Mouse (Mus musculus): ENCODE results near the gene Naa10. TPM values are rescaled to one million over a fixed set of nuclear protein-coding genes. Genes with fewer than 3 reads are reported as not detected.
A peak's percentile ranks its signal among the peaks of the same experiment; 100 is the strongest.

The Naa10 gene
- polyA plus RNA-seq, 1 experiment from 2014 or later, result 112 TPM

DNA sequence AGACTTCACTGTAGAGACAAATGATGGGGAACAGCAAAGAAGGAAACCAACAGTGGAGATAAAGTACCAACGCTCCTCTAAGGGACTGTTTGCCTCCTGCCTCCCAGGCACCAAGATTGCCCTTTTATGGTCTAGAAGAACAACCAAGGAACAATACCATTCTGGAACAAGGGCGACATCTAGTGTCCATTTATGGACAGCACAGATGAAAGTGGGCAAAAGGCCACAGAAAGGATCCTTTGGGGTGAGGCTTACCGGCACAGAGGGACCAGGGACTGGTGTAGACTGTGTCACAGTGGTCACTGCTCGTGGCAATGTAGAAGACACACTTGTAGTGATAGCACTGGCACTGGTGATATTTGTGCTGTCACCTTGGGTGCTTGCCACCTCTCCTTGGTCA lies 26.9 kb upstream of the Naa10 start:
- Histone ChIP-seq H3K36me3 (peaks cover 94% of the 10 kb centered on the region), H3K4me3 (no peak overlapping the region), H3K4me2 (no peak overlapping the region), H3K4me1 (replicated peaks) (no peaks in the 10 kb centered on the region), H3K27me3 (no peaks in the 10 kb centered on the region), H3K9ac (no peak overlapping the region), H3K27ac (replicated peaks) (no peak overlapping the region), H3K9me3 (no peaks in the 10 kb centered on the region)
- ATAC-seq (ENCODE audit: low read depth), result peak; percentile 42; the same call in 1 of the 2 replicates
- WGBS, result 21% methylated on average over 4 of the region's 4 CpGs

DNA sequence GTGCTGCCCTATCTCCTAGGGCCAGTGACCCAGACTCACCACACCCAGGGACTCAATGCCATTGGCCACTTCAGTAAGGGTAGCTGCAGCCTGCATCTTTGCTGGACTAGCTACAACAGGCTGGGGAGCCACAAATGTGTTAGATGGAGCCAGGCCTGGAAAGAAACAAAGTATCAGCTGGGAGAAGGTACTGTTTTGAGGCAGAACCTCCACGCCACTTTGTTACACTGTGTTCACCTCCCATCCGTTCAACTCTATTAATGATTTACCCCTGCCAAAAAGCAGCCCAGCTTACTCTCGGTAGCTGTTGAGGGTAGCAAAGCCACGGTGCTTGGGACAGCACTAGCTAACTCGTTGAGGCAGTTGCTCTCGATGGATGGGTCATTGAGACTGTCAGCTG lies 25.2 kb upstream of the Naa10 start:
- ATAC-seq (ENCODE audit: low read depth), result no peak
- Histone ChIP-seq H3K4me3 (no peak overlapping the region), H3K4me1 (replicated peaks) (no peaks in the 10 kb centered on the region), H3K9ac (no peak overlapping the region), H3K4me2 (no peak overlapping the region), H3K36me3 (peaks cover 94% of the 10 kb centered on the region), H3K27ac (replicated peaks) (no peak overlapping the region), H3K9me3 (no peaks in the 10 kb centered on the region), H3K27me3 (no peaks in the 10 kb centered on the region)
- WGBS, result 83% methylated on average over 6 of the region's 6 CpGs

DNA sequence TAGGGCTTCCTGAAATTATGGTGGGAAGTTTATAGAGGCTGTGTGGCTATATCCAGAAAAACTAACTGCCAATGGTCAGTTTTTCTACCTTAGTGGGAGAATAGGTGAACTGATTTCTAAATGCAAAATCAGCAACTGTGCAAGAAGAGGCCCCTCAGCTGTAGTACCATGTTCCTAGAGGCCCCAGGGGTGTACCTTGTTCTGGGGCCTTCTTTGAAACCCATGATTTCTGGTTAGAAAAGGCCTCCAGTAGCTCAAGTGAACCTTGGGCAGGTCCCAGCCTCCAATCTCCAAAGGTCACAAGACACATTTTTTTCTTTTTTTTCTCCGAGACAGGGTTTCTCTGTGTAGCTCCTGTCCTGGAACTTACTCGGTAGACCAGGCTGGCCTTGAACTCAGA lies 20.6 kb upstream of the Naa10 start:
- Histone ChIP-seq H3K27me3 (no peaks in the 10 kb centered on the region), H3K4me3 (no peak overlapping the region), H3K9me3 (no peaks in the 10 kb centered on the region), H3K4me1 (replicated peaks) (no peaks in the 10 kb centered on the region), H3K9ac (no peak overlapping the region), H3K36me3 (peaks cover 60% of the 10 kb centered on the region), H3K27ac (replicated peaks) (no peak overlapping the region), H3K4me2 (no peak overlapping the region)
- 85% methylated on average over 2 of the region's 2 CpGs for WGBS
- ATAC-seq (ENCODE audit: low read depth), result no peak

DNA sequence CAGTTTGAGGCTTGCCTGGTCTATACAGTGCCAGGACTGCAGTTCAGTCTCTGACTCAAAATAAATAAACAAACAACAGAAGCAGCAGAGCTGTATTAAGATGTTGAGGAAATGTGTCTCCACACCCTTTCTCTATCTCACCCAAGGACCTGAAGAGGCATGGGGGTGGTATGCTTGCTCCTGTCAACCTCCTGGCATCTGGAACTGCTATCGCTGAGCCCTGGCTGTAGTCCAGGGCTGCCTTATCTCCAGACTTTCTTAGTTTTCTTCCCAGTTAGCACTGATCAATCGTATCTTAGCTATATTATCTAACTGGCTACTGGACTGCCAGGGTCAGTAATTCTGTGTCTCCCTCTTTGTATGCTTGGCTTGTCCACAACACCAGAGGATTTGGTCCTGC lies 20.1 kb upstream of the Naa10 start:
- no peaks in the 10 kb centered on the region for H3K4me1 ChIP-seq (replicated peaks)
- no peak overlapping the region for H3K27ac ChIP-seq (replicated peaks)
- no peaks in the 10 kb centered on the region for H3K9me3 ChIP-seq
- ATAC-seq (ENCODE audit: low read depth), result no peak
- H3K27me3 ChIP-seq, result no peaks in the 10 kb centered on the region
- peaks cover 56% of the 10 kb centered on the region for H3K36me3 ChIP-seq
- no peak overlapping the region for H3K4me2 ChIP-seq
- no peak overlapping the region for H3K9ac ChIP-seq
- 87% methylated on average over 2 of the region's 2 CpGs for WGBS
- no peak overlapping the region for H3K4me3 ChIP-seq

DNA sequence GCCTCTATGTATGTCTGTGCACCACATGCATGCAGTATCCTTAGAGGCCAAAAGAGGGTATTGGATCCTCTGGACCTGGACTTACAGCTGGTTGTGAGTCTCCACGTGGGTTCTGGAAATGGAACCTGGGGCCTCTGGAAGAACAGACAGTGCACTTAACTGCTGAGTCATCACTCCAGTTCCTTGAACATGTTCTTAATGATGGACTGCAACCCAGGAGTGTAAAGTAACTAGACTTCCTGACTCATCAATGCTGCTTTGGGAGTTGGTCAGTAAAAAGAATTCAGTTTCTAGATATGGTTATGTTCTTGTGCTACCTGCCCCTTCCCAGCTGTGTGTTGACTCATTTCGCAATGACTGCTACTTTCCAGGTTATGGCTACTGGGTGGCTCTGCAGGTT lies 10.1 kb upstream of the Naa10 start:
- Histone ChIP-seq H3K9me3 (no peaks in the 10 kb centered on the region), H3K4me2 (no peak overlapping the region), H3K27me3 (no peaks in the 10 kb centered on the region), H3K9ac (no peak overlapping the region), H3K4me3 (no peak overlapping the region), H3K4me1 (replicated peaks) (no peaks in the 10 kb centered on the region), H3K27ac (replicated peaks) (no peak overlapping the region), H3K36me3 (no peaks in the 10 kb centered on the region)
- 71% methylated on average over 2 of the region's 2 CpGs for WGBS
- no peak for ATAC-seq (ENCODE audit: low read depth)

DNA sequence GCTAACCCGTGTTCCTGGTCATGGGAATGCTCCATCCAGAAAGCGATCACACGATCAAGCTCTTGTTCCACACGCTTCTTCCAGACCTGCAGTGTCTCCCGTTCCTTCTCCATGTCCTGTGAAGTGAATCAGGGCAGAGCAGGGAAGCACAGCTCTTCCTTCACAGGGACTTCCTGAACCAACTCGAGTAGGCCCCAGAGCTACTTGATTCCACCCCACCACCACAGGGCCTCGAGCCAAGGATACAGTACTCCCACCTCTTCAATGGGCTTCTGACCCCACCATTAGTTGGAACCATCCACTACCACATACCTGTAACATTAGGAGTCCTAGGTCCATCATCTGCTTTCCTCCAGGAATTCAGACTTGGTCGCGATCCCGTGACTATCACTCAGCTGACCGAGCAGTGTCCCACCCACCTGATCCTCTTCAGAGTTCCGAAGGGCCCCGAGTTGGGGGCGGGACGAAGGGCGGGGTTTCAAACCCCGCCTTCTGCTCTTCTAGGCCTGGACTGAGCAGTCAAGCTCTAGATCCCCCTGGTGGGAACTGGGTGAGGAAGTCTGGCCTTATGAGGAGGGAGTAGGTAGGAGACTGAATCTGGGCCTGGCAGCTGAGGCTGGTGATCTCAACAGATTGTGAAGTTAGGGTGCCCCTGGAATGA lies 8.8 kb upstream of the Naa10 start, which contains the start of gene Renbp:
Gene Renbp (minus strand): TSS at position 449 of the 661 bp plus-strand sequence.
- Histone ChIP-seq H3K27ac (replicated peaks) (no peak within 1 kb of the TSS), H3K4me2 (0 out of 2 replicates have a peak within 1 kb of the TSS, but pooled peaks have one; percentile 16), H3K9ac (no peak within 1 kb of the TSS), H3K27me3 (no peaks in the 10 kb centered on the region), H3K36me3 (no peaks in the 10 kb centered on the region), H3K9me3 (no peaks in the 10 kb centered on the region), H3K4me3 (peak within 1 kb of the TSS; percentile 13), H3K4me1 (replicated peaks) (no peaks in the 10 kb centered on the region)
- ATAC-seq (ENCODE audit: low read depth), result 0 out of 2 replicates have a peak, but pooled peaks have one; percentile 47
- 43% methylated on average over 17 of the region's 17 CpGs for WGBS

DNA sequence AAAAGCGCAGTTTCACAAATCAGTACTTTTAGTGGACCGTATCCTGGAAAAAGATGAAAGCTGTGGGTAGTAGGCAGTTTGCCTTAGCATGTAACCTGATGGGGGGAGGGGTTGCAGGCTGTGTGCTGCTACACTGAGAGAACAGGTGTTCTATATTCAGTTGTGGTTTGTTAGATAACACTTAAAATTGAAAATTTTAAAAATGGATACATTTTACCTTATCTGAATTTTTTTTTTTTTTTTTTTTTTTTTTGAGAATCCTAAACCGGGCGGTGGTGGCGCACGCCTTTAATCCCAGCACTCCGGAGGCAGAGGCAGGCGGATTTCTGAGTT lies 772 bp upstream of the Naa10 start:
- Histone ChIP-seq H3K4me2 (peak overlapping the region; percentile 74), H3K27me3 (no peaks in the 10 kb centered on the region), H3K36me3 (peaks cover 3% of the 10 kb centered on the region; the same call in 1 of the 2 replicates), H3K9me3 (no peaks in the 10 kb centered on the region), H3K4me3 (peak overlapping the region; percentile 56), H3K27ac (replicated peaks) (peak overlapping the region; percentile 83), H3K4me1 (replicated peaks) (peaks cover 8% of the 10 kb centered on the region), H3K9ac (peak overlapping the region; percentile 70)
- peak; percentile 9; the same call in 1 of the 2 replicates for ATAC-seq (ENCODE audit: low read depth)
- WGBS, result 79% methylated on average over 8 of the region's 8 CpGs

DNA sequence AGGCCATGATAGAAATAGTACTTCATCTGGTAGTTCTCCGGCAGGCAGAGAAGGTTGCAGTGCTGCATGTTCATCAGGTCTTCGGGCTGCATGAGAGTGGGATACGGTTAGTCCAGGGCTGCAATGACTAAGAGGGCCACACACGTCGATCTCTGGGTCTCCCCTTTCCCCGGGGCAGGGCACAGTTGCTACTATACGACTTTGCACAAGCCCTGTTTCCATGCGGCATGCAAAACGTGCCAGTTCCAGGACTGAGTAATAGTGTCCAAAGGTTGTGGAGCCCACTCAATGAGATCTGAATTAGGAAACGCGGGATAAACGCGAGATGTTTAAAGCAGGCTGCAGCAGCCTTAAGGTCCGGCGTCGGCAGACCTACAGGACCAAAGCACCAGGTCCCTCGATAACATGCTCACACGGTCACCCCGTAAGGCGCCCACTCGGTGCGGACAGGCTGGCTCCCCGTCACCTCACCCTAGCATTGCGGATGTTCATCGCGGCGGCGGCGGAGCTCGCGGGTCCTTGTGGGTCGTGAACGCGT lies 390 bp downstream of the Naa10 start:
- peak; percentile 26 for ATAC-seq (ENCODE audit: low read depth)
- no peaks in the 10 kb centered on the region for H3K9me3 ChIP-seq
- H3K36me3 ChIP-seq, result peaks cover 9% of the 10 kb centered on the region; the same call in 1 of the 2 replicates
- H3K4me1 ChIP-seq (replicated peaks), result peaks cover 8% of the 10 kb centered on the region
- H3K4me2 ChIP-seq, result peak overlapping the region; percentile 74
- peak overlapping the region; percentile 56 for H3K4me3 ChIP-seq
- H3K27me3 ChIP-seq, result no peaks in the 10 kb centered on the region
- WGBS, result 16% methylated on average over 34 of the region's 34 CpGs
- peak overlapping the region; percentile 83 for H3K27ac ChIP-seq (replicated peaks)
- peak overlapping the region; percentile 76 for H3K9ac ChIP-seq

DNA sequence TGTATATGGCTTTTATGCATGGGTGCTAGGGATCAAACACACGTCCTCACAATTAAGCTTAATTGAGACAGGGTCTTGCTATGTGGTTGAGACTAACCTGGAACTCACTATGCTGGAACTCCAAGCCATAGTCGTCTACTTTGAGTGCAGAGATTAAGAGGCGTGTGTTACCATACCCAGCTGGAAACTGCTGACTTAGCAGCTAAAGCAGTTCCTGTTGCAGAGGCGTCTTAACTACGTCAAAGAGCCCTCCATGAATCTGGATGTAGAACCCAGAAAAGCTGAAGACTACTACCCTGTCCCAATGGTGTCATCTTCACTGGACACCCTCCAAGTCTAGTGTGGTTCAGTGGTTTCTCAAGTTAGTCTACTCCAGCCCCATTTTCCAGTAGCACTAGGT lies 3.1 kb downstream of the Naa10 start:
- no peak for ATAC-seq (ENCODE audit: low read depth)
- WGBS, result 82% methylated on average over 5 of the region's 5 CpGs
- Histone ChIP-seq H3K27me3 (no peaks in the 10 kb centered on the region), H3K4me3 (no peak overlapping the region), H3K36me3 (peaks cover 9% of the 10 kb centered on the region; the same call in 1 of the 2 replicates), H3K4me1 (replicated peaks) (peaks cover 14% of the 10 kb centered on the region), H3K27ac (replicated peaks) (no peak overlapping the region), H3K4me2 (no peak overlapping the region), H3K9ac (no peak overlapping the region), H3K9me3 (no peaks in the 10 kb centered on the region)

DNA sequence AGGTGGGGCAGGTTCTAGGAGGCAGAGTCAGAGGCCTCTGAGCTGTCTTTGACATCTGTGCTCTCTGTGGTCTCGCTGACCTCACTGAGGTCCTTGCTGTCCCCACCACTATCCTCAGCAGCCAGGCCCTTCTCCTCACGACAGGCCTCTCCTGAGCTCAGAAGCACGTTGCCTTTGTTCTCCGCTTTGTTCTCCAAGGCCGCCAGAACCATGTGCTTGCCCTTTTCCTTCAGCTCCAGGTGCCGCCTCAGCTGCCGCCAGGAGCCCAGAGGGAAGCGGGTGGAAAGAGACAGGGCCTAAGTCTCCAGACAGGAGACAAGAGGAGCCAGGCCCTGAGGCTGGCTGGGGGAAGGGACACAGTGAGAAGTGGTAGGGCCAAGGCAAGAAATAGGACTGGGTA lies 4.8 kb downstream of the Naa10 start:
- Histone ChIP-seq H3K4me3 (no peak overlapping the region), H3K9me3 (no peaks in the 10 kb centered on the region), H3K36me3 (peaks cover 9% of the 10 kb centered on the region; the same call in 1 of the 2 replicates), H3K4me1 (replicated peaks) (peaks cover 14% of the 10 kb centered on the region), H3K9ac (no peak overlapping the region), H3K4me2 (no peak overlapping the region), H3K27ac (replicated peaks) (no peak overlapping the region), H3K27me3 (no peaks in the 10 kb centered on the region)
- 83% methylated on average over 8 of the region's 8 CpGs for WGBS
- no peak for ATAC-seq (ENCODE audit: low read depth)

DNA sequence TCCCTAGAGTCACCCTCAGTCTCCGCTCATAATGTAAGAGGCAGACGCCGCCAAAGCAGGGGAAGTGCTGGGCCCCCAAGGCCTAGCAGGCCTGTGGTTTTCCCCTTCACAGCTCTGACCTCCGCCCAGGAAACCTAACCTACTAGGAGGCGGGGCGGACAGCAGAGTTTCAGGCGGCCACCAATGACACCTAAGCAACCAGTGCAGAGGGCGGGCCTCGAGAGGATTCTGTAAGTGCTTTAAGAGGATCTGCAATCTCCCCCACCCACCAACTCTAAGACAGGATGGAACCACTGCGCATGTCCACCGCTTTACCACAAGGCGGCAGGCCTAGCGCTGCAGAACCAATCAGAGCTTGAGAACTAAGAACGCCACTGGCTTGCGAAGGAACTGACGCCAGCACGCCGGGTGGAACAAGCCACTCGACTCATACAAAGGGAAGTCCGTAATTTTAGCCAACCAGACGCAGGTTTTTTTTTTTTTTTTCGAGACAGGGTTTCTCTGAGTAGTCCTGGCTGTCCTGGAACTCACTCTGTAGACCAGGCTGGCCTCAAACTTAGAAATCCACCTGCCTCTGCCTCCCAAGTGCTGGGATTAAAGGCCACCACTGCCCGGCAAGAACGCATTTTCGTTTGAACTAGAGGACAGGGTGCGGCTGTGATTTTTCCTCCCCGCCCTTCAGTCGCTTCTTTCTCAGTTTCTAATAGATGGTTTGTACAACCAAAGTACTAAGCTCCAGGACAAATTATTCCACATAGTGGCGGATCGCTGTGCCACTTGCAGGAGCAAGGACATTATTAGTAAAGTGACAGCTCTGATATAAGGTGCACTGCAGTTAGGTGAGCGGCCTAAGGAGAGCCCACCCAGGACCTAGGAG lies 6.7 kb downstream of the Naa10 start:
- H3K27ac ChIP-seq (replicated peaks), result peak overlapping the region; percentile 83
- H3K4me3 ChIP-seq, result peak overlapping the region; percentile 22
- ATAC-seq (ENCODE audit: low read depth), result peak; percentile 96
- no peaks in the 10 kb centered on the region for H3K9me3 ChIP-seq
- H3K4me1 ChIP-seq (replicated peaks), result peaks cover 6% of the 10 kb centered on the region
- WGBS, result 25% methylated on average over 31 of the region's 31 CpGs
- H3K4me2 ChIP-seq, result peak overlapping the region; percentile 48
- peak overlapping the region; percentile 53 for H3K9ac ChIP-seq
- peaks cover 9% of the 10 kb centered on the region; the same call in 1 of the 2 replicates for H3K36me3 ChIP-seq
- no peaks in the 10 kb centered on the region for H3K27me3 ChIP-seq

DNA sequence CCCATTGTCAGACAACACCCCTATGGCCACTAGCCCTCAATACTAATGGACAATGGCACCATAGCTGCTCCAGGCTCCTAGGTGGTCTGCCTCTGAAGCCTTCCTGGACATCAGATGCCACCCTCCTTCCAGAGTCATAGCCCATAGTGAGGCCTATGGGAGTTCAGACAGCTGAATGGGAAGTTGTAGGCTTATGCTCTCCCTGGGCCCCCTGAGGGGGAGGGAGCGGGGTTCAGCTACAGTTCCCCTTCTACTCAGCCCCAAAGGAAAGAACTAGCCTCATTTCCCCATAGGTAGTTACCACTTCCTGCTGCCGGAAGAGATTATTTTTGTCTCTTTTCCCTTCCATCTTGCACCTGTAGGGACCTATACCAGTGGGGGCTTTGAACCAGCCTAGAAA lies 10.2 kb downstream of the Naa10 start:
- Histone ChIP-seq H3K4me3 (no peak overlapping the region), H3K4me1 (replicated peaks) (peaks cover 6% of the 10 kb centered on the region), H3K27ac (replicated peaks) (no peak overlapping the region), H3K9me3 (no peaks in the 10 kb centered on the region), H3K9ac (no peak overlapping the region), H3K4me2 (no peak overlapping the region), H3K36me3 (no peaks in the 10 kb centered on the region), H3K27me3 (no peaks in the 10 kb centered on the region)
- 79% methylated on average over 2 of the region's 2 CpGs for WGBS
- ATAC-seq (ENCODE audit: low read depth), result no peak
